Mouse (Mus musculus) liver, embryonic 16.5 days (tissue): ENCODE measurements at regions not wholly inside any gene's neighbourhood (a gene's known extent, or its start where the extent isn't known, plus 50 kb on each side); places are given as distances from the start of the nearest gene placed in this dataset.

Source experiments
- ATAC-seq: fragments of 200-750 bp; cut with Nextera tagmentation; 2 replicates; pipeline ENCODE4 v1.8.0; 2017; ENCODE audit warnings: low read depth, mild to moderate bottlenecking, moderate number of reproducible peaks, moderate library complexity
- H3K27ac ChIP-seq: fragments of 300-500 bp; sonication (generic); 2 replicates; pipeline ENCODE4 v1.5.1; 2014; ENCODE audit warnings: mild to moderate bottlenecking, low read length
- H3K27me3 ChIP-seq: fragments of 300-500 bp; sonication (generic); 2 replicates; pipeline ENCODE4 v1.6.1; 2014; ENCODE audit warnings: low read depth, low read length, mixed read lengths; ENCODE audit not compliant: control insufficient read depth, insufficient read depth
- H3K36me3 ChIP-seq: fragments of 300-500 bp; sonication (generic); 2 replicates; pipeline ENCODE4 v1.6.1; 2014; ENCODE audit warnings: mild to moderate bottlenecking; ENCODE audit not compliant: control insufficient read depth, insufficient read depth
- H3K4me1 ChIP-seq: fragments of 300-500 bp; sonication (generic); 2 replicates; pipeline ENCODE4 v1.6.1; 2014; ENCODE audit warnings: low read depth, low read length, mixed read lengths; ENCODE audit not compliant: control insufficient read depth
- H3K4me2 ChIP-seq: fragments of 300-500 bp; sonication (generic); 2 replicates; pipeline ENCODE4 v1.6.1; 2014; ENCODE audit warnings: low read depth, low read length, mixed read lengths
- H3K4me3 ChIP-seq: fragments of 300-500 bp; sonication (generic); 2 replicates; pipeline ENCODE4 v1.5.1; 2014; ENCODE audit warnings: low read depth, mild to moderate bottlenecking, low read length
- H3K9ac ChIP-seq: fragments of 300-500 bp; sonication (generic); 2 replicates; pipeline ENCODE4 v1.6.1; 2014; ENCODE audit warnings: low read depth, low read length
- H3K9me3 ChIP-seq: fragments of 300-500 bp; sonication (generic); replicated peaks from 2 replicates; pipeline ENCODE4 v1.6.1; 2016; ENCODE audit warnings: low read length; ENCODE audit not compliant: control insufficient read depth
- WGBS: fragments of 180-500 bp; shearing (Covaris S2); extraction: QIAGEN DNeasy Blood & Tissue Kit; methylation state at CpG from one replicate; pipeline ENCODE4 v1.1.7; 2014; ENCODE audit not compliant: insufficient replicate concordance; 5-methylcytosine and 5-hydroxymethylcytosine counted together

DNA sequence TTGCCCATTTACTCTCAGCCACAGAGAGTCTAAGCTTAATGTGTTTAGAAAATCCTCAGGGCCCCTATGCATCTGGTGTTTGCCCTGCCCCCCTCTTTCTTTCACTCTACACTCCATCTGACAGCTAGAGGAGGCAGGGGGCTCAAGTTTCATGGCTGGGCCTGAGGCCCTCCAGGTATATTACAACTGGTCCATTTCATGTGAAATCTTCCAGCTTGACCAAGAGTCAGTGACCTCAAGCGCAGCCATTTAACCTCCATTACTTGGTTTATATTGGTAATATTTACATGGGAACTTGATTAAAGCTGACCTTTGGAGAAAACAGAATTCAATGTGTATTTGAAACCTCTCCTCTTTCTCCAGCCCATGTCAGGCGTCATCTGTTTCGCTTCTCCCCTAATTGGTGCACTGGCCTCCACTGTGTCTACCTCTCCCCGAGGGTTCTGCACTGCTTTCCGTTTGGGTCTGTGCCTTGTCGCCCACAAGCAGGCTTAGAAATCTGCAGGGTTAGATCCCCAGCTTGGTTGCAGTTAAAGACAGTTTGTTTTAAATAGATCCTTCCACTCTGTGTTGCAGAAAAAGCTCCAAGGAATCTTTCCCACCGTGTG, 327.6 kb upstream of the Npvf start:
- Histone ChIP-seq H3K4me2 (no peak overlapping the region), H3K9me3 (no peaks in the 10 kb centered on the region), H3K36me3 (no peaks in the 10 kb centered on the region), H3K4me3 (no peak overlapping the region), H3K9ac (no peak overlapping the region), H3K27ac (no peak overlapping the region), H3K27me3 (no peaks in the 10 kb centered on the region), H3K4me1 (no peaks in the 10 kb centered on the region)
- no peak for ATAC-seq
- 59% methylated on average over 7 of the region's 7 CpGs for WGBS

DNA sequence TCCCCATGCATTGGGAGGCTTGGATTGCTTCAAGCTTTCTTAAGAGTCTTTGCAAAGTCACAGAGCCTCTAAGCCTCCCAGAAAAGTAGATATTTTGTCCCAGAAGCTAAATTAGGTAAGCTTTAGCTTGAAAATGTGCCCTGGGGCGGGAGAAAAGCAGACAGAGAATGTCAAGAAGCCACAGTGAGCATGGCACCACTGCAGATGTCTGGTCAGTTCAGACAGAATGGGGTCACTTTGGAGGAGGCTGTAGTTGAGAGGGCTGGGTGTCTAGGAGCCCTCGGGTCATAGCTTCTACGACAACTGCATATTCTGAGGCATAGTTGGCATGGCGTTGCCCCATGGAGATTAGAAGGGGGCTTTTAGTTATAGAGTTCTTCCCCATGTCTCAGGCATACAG, 328.6 kb upstream of the Npvf start:
- H3K9ac ChIP-seq: no peak overlapping the region
- H3K4me1 ChIP-seq: no peaks in the 10 kb centered on the region
- no peak overlapping the region for H3K27ac ChIP-seq
- no peak overlapping the region for H3K4me2 ChIP-seq
- ATAC-seq: no peak
- no peaks in the 10 kb centered on the region for H3K9me3 ChIP-seq
- no peaks in the 10 kb centered on the region for H3K36me3 ChIP-seq
- H3K27me3 ChIP-seq: no peaks in the 10 kb centered on the region
- 47% methylated on average over 4 of the region's 4 CpGs for WGBS
- H3K4me3 ChIP-seq: no peak overlapping the region

DNA sequence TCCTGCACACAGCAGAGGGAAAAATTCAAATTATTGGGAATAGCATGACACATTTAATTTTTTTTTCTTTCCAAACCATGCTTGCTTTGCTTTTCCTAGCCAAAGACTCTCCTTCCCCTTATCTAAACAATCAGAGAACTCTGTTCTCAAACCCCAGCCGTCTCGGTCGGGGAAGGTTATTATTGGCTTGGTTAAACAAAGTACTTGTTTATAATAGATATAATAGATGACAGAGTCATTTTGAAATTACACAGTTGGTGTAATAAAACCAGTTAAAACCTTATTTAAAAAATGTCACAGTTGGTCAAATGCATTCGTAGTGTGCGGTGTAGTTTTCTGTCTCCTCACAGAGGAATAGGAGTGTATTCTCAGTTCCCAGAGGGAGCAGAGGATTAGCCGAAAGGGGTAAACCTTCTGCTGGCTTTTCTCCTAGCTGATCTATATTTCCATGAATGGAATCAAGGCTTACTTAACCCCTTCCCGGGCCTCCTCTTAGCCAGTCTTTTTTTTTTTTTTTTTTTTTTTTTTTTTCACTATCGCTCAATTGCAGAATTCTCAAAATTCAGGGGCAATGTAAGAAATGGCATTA, 329.4 kb upstream of the Npvf start:
- Histone ChIP-seq H3K9ac (no peak overlapping the region), H3K4me3 (no peak overlapping the region), H3K4me1 (no peaks in the 10 kb centered on the region), H3K36me3 (no peaks in the 10 kb centered on the region), H3K27me3 (no peaks in the 10 kb centered on the region), H3K27ac (no peak overlapping the region), H3K9me3 (no peaks in the 10 kb centered on the region), H3K4me2 (no peak overlapping the region)
- 50% methylated on average over 8 of the region's 8 CpGs for WGBS
- no peak for ATAC-seq

DNA sequence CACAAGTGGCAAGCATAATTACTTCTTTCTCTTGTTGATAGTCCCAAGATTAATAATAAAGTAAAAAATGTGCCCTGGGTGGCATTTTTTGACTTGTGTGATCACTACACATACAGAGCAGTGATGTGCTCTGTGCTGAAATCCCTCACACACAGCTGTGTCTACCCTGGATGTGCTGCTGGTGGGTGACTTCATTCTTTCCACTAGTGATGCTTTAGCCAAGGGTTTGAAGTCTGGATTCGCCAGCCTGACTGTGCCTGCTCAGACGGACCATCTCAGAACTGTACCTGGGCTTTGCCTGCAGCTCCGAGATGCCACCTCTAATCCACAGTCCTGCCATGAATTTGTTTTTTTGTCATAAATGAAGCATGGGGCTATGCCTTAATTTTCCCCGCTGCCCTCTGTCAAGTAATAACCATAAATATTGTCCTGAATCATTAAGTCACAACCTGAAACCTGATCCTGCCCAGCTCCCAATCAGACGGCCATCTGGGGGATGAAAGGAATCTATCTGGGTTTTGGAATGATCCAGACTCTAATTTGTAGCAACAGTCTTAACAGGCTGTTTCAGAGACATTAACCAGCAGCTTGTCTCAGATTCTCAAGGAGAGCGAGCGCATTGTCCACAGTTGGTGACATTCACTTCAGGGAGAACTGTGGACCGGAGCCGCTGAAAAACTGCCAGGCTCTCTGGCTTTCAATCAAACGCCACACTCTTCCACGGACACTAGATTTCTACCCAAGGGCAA, 330.1 kb upstream of the Npvf start:
- no peak for ATAC-seq
- H3K9me3 ChIP-seq: no peaks in the 10 kb centered on the region
- WGBS: 61% methylated on average over 11 of the region's 11 CpGs
- no peak overlapping the region for H3K27ac ChIP-seq
- H3K9ac ChIP-seq: no peak overlapping the region
- H3K4me1 ChIP-seq: no peaks in the 10 kb centered on the region
- no peak overlapping the region for H3K4me2 ChIP-seq
- H3K27me3 ChIP-seq: no peaks in the 10 kb centered on the region
- no peak overlapping the region for H3K4me3 ChIP-seq
- H3K36me3 ChIP-seq: no peaks in the 10 kb centered on the region

DNA sequence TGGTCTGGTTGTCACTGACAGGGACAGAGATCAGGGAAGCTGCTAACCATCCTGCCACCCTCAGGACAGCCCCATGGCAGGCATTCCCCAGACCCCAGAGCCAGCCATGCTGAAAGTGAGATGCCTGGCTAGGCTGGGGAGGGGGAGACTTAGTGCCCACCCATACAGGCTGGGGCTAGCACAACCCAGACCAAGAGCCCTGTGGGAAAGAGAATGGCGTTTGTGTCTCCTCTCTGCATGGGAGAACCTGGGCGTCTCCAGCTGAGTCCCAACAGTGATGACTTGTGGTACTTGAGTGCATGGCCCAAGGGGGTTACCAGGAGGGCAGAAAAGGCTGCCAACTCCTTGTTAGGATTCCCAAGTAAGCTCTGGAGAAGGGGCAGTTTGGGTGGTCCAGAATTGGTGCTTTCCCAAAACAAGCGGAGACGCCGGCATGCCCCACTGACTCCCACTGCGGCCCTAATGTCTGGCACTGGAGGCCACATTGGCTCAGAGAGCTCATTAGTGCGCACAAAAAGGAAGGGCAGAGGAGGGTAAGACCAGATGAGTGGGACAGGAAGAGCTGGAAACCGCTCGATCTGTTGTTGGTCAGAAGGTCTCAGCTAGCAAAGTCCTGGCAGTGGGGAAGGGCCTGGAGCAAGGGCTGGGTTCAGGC, 332.2 kb upstream of the Npvf start:
- no peaks in the 10 kb centered on the region for H3K36me3 ChIP-seq
- H3K4me3 ChIP-seq: no peak overlapping the region
- no peak overlapping the region for H3K4me2 ChIP-seq
- H3K9me3 ChIP-seq: no peaks in the 10 kb centered on the region
- WGBS: 62% methylated on average over 9 of the region's 9 CpGs
- no peaks in the 10 kb centered on the region for H3K4me1 ChIP-seq
- H3K9ac ChIP-seq: no peak overlapping the region
- H3K27ac ChIP-seq: no peak overlapping the region
- no peaks in the 10 kb centered on the region for H3K27me3 ChIP-seq
- ATAC-seq: no peak

DNA sequence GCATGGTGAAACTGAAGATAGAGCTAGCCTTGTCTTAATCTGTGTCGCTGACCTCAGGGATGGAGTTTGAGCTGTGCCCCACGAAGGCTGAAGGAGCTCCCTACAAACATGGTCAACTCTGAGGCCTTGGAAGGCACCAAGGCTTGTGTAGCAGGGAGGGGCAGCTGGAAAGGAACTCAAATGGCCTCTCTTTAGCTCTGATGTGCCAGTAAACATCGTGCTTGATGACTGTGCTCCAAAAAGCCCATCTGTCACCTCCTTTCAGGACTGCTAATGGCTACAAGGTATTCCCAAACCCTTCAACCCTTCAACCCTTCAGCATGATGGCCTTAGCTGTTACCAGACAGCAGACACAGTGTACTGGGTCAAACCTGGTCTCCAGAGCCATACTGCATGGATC, 334.3 kb upstream of the Npvf start:
- no peaks in the 10 kb centered on the region for H3K36me3 ChIP-seq
- H3K4me3 ChIP-seq: no peak overlapping the region
- H3K4me2 ChIP-seq: no peak overlapping the region
- ATAC-seq: no peak
- no peak overlapping the region for H3K9ac ChIP-seq
- no peak overlapping the region for H3K27ac ChIP-seq
- no peaks in the 10 kb centered on the region for H3K9me3 ChIP-seq
- 53% methylated on average over 3 of the region's 3 CpGs for WGBS
- H3K4me1 ChIP-seq: no peaks in the 10 kb centered on the region
- no peaks in the 10 kb centered on the region for H3K27me3 ChIP-seq

DNA sequence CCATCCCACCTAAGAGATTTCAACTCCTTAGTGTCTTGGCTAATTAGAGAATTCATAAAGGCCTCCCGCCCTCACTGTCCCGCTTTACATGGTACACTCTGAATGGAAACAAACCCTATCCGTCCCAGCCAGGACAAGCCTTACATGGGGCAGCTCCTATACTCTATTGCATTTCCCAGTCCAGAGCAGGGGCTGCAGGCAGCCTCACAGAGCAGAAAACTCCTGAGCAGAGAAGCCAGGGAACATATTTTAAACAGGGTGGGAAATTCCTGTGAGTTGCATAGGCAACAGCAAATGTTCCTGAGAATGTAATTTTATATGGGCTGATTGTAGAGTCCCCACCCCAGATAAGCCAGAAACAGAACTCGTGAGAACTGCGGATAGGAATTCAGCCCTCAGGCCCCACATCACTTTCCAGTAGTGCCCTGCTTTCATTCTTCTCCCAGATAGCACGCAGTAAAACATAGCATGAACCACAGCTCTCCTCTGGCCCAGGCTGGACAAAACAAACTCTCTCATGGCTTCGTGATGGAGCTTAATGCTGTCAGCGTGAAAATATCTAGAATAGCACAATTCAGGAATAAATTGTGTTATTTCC, 337.4 kb upstream of the Npvf start:
- Histone ChIP-seq H3K9me3 (no peaks in the 10 kb centered on the region), H3K27me3 (no peaks in the 10 kb centered on the region), H3K36me3 (no peaks in the 10 kb centered on the region), H3K9ac (no peak overlapping the region), H3K4me2 (no peak overlapping the region), H3K27ac (no peak overlapping the region), H3K4me3 (no peak overlapping the region), H3K4me1 (no peaks in the 10 kb centered on the region)
- WGBS: 64% methylated on average over 8 of the region's 8 CpGs
- no peak for ATAC-seq

DNA sequence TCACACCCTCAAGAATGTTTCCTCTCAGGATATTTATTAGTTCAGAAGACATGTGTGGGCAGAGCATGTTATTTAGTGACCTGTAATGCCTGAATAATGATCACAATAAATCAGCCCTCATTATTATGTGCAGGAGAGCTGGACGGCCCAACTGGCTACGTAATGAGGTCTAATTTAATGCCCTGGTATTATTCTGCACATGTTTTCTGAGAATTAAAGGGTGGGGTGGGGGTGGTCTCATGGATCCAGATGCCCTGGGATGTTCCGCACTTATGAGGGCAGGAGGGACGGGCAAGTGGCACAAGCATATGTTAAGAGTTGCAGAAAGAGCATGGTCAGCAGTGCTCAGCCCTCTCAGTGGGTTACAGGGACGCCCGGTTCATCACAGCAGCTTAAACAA, 339.7 kb upstream of the Npvf start:
- no peak overlapping the region for H3K4me3 ChIP-seq
- ATAC-seq: no peak

DNA sequence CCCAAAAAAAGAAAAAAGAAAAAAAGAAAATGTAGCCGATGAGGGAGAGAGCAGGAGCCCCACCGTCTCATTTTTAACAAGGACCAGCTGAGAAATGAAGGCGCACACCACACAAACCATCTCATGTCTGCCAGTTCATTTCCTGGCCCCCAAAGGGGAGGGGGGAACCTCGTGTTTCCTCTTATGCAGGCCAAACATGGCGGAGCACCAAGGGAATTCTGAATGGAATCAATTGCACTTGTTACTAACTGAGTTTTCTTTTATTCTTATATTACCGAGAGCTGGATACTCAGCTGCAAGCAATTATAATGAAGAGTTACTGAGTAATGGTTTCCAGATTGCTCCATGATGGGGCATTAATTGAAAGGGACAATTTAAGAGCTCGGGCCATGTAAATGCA, 348.5 kb upstream of the Npvf start:
- H3K9me3 ChIP-seq: no peaks in the 10 kb centered on the region
- 49% methylated on average over 7 of the region's 7 CpGs for WGBS

More for the DNA sequence above, 339.7 kb upstream of the Npvf start:
- H3K4me1 ChIP-seq: no peaks in the 10 kb centered on the region
- no peaks in the 10 kb centered on the region for H3K27me3 ChIP-seq
- no peak overlapping the region for H3K9ac ChIP-seq
- no peaks in the 10 kb centered on the region for H3K36me3 ChIP-seq
- H3K27ac ChIP-seq: no peak overlapping the region
- no peaks in the 10 kb centered on the region for H3K9me3 ChIP-seq
- no peak overlapping the region for H3K4me2 ChIP-seq
- WGBS: 66% methylated on average over 6 of the region's 6 CpGs

More for the DNA sequence above, 348.5 kb upstream of the Npvf start:
- no peak for ATAC-seq
- no peak overlapping the region for H3K4me3 ChIP-seq
- no peaks in the 10 kb centered on the region for H3K27me3 ChIP-seq
- no peaks in the 10 kb centered on the region for H3K36me3 ChIP-seq
- H3K4me2 ChIP-seq: no peak overlapping the region
- no peaks in the 10 kb centered on the region for H3K4me1 ChIP-seq
- no peak overlapping the region for H3K9ac ChIP-seq
- no peak overlapping the region for H3K27ac ChIP-seq
